Mouse (Mus musculus) liver, embryonic 14.5 days (tissue): ENCODE results near the gene Helz. TPM values are rescaled to one million over a fixed set of nuclear protein-coding genes. Genes with fewer than 3 reads are reported as not detected.
"Not testable (repeated sequence)": the region's sequence is repeated elsewhere in the genome, so short reads cannot be mapped to it uniquely, and the experiment has no call there.

Experiments used
- ATAC-seq: fragments of 200-750 bp; cut with Nextera tagmentation; 2 replicates; pipeline ENCODE4 v1.8.0; 2017; ENCODE audit warnings: moderate number of reproducible peaks, mild to moderate bottlenecking, moderate library complexity; ENCODE audit not compliant: insufficient read depth
- DNase-seq, 3 experiments: peaks; one replicate each; pipeline ENCODE4 v3.0.0-alpha.2; 2012 to 2013; ENCODE audit warnings: low read depth in 3 of 3, low spot score in 3 of 3
- H3K27ac ChIP-seq: fragments of 300-500 bp; sonication (generic); 2 replicates; pipeline ENCODE4 v1.5.1; 2014; ENCODE audit warnings: moderate library complexity, mild to moderate bottlenecking, control low read depth, inconsistent platforms
- H3K27me3 ChIP-seq: fragments of 300-500 bp; sonication (generic); 2 replicates; pipeline ENCODE4 v1.6.1; 2014; ENCODE audit warnings: mild to moderate bottlenecking, low read length, moderate library complexity; ENCODE audit not compliant: control insufficient read depth, insufficient read depth
- H3K36me3 ChIP-seq: fragments of 300-500 bp; sonication (generic); replicated peaks from 2 replicates; pipeline ENCODE4 v1.6.1; 2014; ENCODE audit warnings: low read depth; ENCODE audit not compliant: control insufficient read depth, insufficient read depth
- H3K4me1 ChIP-seq, 2 experiments: fragments of 200-500 bp in 1 of 2; fragments of 300-500 bp in 1 of 2; sonication (generic) in 1 of 2; replicated peaks; 2 replicates each; pipeline ENCODE4 v1.6.1; 2012 to 2014; ENCODE audit warnings: antibody characterized with exemption in 1 of 2, inconsistent platforms in 1 of 2, low read length in 1 of 2; ENCODE audit not compliant: control insufficient read depth in 2 of 2, insufficient read depth in 2 of 2
- H3K4me2 ChIP-seq: fragments of 300-500 bp; sonication (generic); 2 replicates; pipeline ENCODE4 v1.6.1; 2014; ENCODE audit warnings: low read depth, mild to moderate bottlenecking, control low read depth, moderate library complexity
- H3K4me3 ChIP-seq, 2 experiments: fragments of 200-500 bp in 1 of 2; fragments of 300-500 bp in 1 of 2; sonication (generic) in 1 of 2; 2 replicates each; pipeline ENCODE4 v1.5.1; 2012 to 2014; ENCODE audit warnings: low read depth in 2 of 2, low read length in 2 of 2, mild to moderate bottlenecking in 2 of 2, control low read depth in 1 of 2, inconsistent platforms in 1 of 2, moderate library complexity in 1 of 2; ENCODE audit not compliant: insufficient read depth in 1 of 2
- H3K9ac ChIP-seq: fragments of 300-500 bp; sonication (generic); replicated peaks from 2 replicates; pipeline ENCODE4 v1.6.1; 2014; ENCODE audit warnings: mild to moderate bottlenecking, control low read depth, moderate library complexity
- H3K9me3 ChIP-seq: fragments of 300-500 bp; sonication (generic); 2 replicates; pipeline ENCODE4 v1.6.1; 2016; ENCODE audit warnings: low read length, mixed read lengths; ENCODE audit not compliant: control insufficient read depth
- CTCF ChIP-seq: IDR thresholded peaks from 2 replicates; pipeline ENCODE4 v1.5.1; 2016; ENCODE audit warnings: antibody characterized with exemption, low read depth, control low read depth
- EP300 ChIP-seq: IDR thresholded peaks from 2 replicates; pipeline ENCODE4 v1.6.1; 2016; ENCODE audit warnings: antibody characterized with exemption, low read depth
- WGBS: fragments of 180-500 bp; shearing (Covaris S2); extraction: QIAGEN DNeasy Blood & Tissue Kit; methylation state at CpG from one replicate; pipeline ENCODE4 v1.1.7; 2014; ENCODE audit not compliant: insufficient replicate concordance; 5-methylcytosine and 5-hydroxymethylcytosine counted together
- polyA plus RNA-seq, 2 experiments: library from polyadenylated mRNA; depleted of rRNA in 1 of 2; stranded (reverse) in 1 of 2; unstranded in 1 of 2; fragments of >200 nt; fragmentation: Nextera tagmentation in 1 of 2; extraction: Ambion mirVana in 1 of 2; gene quantifications; 2 replicates each; pipeline versions ENCODE4 v1.2.1 to v1.2.3; 2012 to 2014

Helz gene
- polyA plus RNA-seq (2012; rRNA removed) (3.0 TPM in 2 replicates), polyA plus RNA-seq (2014; fragmentation: Nextera tagmentation; extraction: Ambion mirVana) (5.6 and 6.0 TPM in 2 replicates)

DNA sequence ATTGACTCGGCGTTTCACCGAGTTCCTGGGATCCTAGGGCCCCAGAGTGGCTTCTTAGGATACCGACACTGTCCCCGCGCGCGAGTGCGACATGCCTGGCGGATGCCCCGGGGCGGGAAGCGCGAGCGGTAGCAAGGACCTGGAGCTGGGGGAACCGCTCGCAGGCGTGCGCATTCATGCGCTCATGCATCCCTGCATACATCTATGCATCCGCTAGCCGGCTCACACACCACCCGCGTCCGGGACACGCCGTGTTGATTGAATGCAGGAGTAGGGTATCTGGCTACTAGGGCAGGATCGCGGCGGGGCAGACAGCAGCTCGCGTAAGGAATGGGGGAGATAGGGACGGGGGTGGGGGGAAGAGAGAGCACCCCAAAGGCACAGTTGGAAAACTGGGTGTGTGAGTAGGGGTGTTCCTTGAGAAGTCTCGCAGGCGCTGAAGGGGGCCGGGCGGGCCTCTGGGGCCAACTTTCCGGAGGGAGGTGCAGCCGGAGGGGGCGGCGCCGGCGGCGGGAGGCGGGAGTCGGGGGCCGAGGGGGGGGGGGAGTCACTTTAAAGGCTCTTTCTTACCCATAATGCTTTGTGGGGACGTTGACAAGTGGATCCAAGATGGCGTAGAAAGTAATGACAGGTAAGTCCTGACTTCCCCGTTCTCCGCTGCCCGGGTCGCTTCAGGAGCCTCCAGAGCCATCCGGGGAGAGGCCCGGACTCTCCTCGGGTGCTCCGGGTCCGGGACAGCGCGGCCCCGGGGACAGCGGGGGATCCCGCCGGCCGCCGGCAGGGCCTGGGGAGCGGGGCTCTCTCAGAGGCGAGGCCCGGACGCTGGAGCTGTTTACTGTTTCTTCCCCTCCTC lies at the start of gene Helz:
Gene Helz, plus strand, starts transcription at position 580 of the 853 bp plus-strand sequence.
- peaks cover 19% of the 10 kb centered on the region for H3K27me3 ChIP-seq
- no peak within 1 kb of the TSS; the same call in 1 of the 2 replicates for H3K27ac ChIP-seq
- peak within 1 kb of the TSS; percentile 92 for H3K9ac ChIP-seq
- H3K9me3 ChIP-seq: no peaks in the 10 kb centered on the region
- DNase-seq: peak; percentile 59 to 72 (median 65)
- H3K4me1 ChIP-seq: peaks cover 0 to 7% of the 10 kb centered on the region in 2 experiments
- peak within 1 kb of the TSS; percentile 97 for H3K4me2 ChIP-seq
- peak within 1 kb of the TSS; percentile 92 to 97 for H3K4me3 ChIP-seq
- no peaks in the 10 kb centered on the region; the same call in 1 of the 2 replicates for H3K36me3 ChIP-seq
- peak; percentile 86 for ATAC-seq
- TF ChIP-seq CTCF (peak; percentile 25; the same call in 1 of the 2 replicates), EP300 (no peak)
- under 1% methylated on average over 65 of the region's 70 CpGs for WGBS

DNA sequence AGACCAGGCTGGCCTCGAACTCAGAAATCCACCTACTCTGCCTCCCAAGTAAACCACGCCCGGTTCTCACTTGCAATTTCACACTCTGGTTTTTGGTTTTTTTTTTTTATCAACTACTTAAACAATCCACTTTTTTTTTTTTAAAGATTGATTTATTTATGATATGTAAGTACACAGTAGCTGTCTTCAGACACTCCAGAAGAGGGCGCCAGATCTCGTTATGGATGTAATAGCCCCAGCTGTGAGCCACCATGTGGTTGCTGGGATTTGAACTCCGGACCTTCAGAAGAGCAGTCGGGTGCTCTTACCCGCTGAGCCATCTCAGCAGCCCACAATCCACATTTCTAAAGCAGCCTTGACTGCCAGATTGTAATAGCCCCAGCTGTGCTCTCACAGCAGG lies 44.9 kb upstream of the Helz start:
- peak; percentile 43 for TF ChIP-seq CTCF
- TF ChIP-seq EP300: no peak
- DNase-seq (no peak), ATAC-seq (no peak)
- H3K27me3 ChIP-seq: no peaks in the 10 kb centered on the region
- peaks cover 3% of the 10 kb centered on the region for H3K36me3 ChIP-seq
- H3K27ac ChIP-seq: no peak overlapping the region
- H3K9ac ChIP-seq: no peak overlapping the region
- no peaks in the 10 kb centered on the region for H3K9me3 ChIP-seq
- H3K4me3 ChIP-seq: no peak overlapping the region
- WGBS: 75% methylated on average over 8 of the region's 8 CpGs
- H3K4me2 ChIP-seq: no peak overlapping the region
- H3K4me1 ChIP-seq: no peaks in the 10 kb centered on the region

DNA sequence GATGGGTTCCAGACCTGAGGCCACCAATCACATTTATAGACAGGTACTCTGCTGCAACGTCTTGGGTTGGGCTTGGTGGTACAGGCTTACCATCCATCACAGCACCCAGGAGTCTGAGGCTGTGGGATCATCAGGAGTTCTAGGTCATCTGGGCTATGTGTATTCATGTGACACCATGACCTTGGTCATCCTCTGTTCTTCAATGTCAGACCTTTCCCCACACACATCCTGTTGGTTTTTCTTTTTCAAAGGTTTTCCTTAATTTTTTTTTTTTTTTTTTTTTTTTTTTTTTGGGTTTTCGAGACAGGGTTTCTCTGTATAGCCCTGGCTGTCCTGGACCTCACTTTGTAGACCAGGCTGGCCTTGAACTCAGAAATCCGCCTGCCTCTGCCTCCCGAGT lies 43.4 kb upstream of the Helz start:
- WGBS: 72% methylated on average over 3 of the region's 4 CpGs
- not testable (repeated sequence) for DNase-seq, H3K9me3 ChIP-seq, H3K4me3 ChIP-seq, H3K36me3 ChIP-seq, ATAC-seq, H3K27me3 ChIP-seq, H3K27ac ChIP-seq, H3K4me2 ChIP-seq, H3K4me1 ChIP-seq, H3K9ac ChIP-seq

DNA sequence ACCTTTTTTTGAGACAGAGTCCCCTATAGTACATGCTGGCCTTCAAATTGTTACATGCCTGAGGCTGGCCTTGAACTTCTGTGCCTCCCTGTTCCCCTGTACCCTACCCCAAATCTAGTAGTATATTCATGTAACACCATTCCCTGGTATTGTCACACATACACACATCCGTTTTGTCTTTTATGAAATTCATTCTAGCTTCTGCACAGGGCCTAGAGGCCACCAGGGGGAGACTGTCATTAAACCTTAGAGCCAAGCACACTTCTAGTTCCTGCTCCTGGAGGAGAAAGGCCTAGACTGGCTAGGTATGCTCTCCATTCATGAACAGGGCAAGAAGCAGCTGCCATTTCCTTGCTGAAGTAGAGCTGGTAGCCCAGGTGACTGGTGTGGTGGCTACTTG lies 41.5 kb upstream of the Helz start:
- no peak for ATAC-seq
- peak in 1 of 3 experiments; percentile 19 for DNase-seq
- Histone ChIP-seq H3K4me2 (no peak overlapping the region), H3K27ac (no peak overlapping the region), H3K36me3 (no peaks in the 10 kb centered on the region), H3K27me3 (no peaks in the 10 kb centered on the region), H3K4me1 (peaks cover 0 to 10% of the 10 kb centered on the region in 2 experiments; a peak in 3 of 4 replicates), H3K4me3 (no peak overlapping the region), H3K9ac (no peak overlapping the region), H3K9me3 (no peaks in the 10 kb centered on the region)
- 67% methylated on average over 1 of the region's 1 CpGs for WGBS
- TF ChIP-seq CTCF: peak; percentile 68
- no peak for TF ChIP-seq EP300

DNA sequence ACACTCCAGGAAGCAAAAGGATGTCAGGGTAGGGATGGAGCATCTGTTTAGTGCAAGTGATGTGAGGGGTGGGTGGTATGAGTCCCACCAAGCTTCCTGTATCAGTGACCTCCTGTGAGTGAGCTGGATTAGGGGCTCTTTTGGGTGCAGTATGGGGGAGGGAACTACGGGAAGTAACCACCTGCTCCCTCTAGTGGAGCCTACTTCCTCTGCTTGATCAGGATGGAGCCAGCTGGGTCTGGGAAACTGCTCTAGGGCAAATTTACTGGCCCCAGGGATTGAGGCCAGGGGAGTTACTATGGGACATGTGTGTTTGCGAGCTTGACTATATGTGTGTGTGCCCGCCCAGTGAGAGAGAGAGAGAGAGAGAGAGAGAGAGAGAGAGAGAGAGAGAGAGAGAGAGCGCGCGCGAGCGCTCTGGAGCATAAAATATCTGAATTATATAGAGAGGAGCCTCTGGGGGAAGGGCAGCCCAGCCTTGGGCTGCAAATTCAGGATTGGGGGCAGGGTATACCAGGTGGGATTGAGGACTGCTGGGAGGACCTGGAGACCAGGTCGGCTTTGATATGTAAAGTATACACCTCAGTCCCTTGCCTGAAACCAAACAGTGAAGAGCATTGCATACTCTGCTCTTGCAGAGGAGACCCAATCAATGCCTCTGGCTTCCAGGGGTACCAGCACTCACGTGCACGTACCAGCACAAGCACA lies 37.9 kb upstream of the Helz start:
- TF ChIP-seq EP300 (no peak), CTCF (peak; percentile 47)
- H3K36me3 ChIP-seq: no peaks in the 10 kb centered on the region
- H3K4me1 ChIP-seq: peaks cover 0 to 10% of the 10 kb centered on the region in 2 experiments; a peak in 3 of 4 replicates
- no peaks in the 10 kb centered on the region for H3K27me3 ChIP-seq
- H3K4me2 ChIP-seq: no peak overlapping the region
- H3K9me3 ChIP-seq: no peaks in the 10 kb centered on the region
- WGBS: 15% methylated on average over 11 of the region's 11 CpGs
- DNase-seq (no peak), ATAC-seq (0 out of 2 replicates have a peak, but pooled peaks have one; percentile 11)
- no peak overlapping the region for H3K27ac ChIP-seq
- no peak overlapping the region for H3K9ac ChIP-seq
- H3K4me3 ChIP-seq: no peak overlapping the region
